Mouse (Mus musculus): ENCODE measurements around the gene Gm20883.
"Not testable (repeated sequence)": the region's sequence is repeated elsewhere in the genome, so short reads cannot be mapped to it uniquely, and the experiment has no call there.

Gene Gm20883

DNA sequence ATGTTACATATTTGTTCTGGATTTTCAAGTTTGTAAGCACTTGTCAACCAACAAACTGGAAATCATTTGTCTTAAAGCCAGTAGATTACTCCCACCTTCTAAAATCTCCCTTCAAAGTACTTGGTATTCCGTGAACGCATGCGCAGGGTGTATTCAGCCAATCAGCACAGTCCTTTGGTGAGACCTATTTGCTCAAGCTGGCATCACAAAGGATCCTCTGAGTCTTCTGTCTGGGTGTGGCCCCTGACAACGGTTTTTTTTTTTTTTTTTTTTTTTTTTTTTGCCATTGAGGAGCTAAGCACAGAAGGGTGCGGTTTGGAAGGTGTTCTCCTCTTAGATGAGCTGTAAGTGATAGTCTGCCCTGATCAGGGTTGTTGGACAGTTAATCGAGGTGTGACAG lies at the start of gene Gm20883:
Gene Gm20883, plus strand, starts transcription at position 301 of the 400 bp plus-strand sequence.
- not testable (repeated sequence) for DNase-seq (ENCODE audit: low spot score in 2 of 2)
